Mouse (Mus musculus) embryonic facial prominence, embryonic 13.5 days (tissue): ENCODE results near the gene Asl. TPM values are rescaled to one million over a fixed set of nuclear protein-coding genes. Genes with fewer than 3 reads are reported as not detected.

ENCODE experiments used
- ATAC-seq: fragments of 200-750 bp; cut with Nextera tagmentation; 2 replicates; pipeline ENCODE4 v1.8.0; 2017; ENCODE audit warnings: low read depth; ENCODE audit not compliant: insufficient number of reproducible peaks, insufficient read depth, low FRiP score, low TSS enrichment
- H3K27ac ChIP-seq: fragments of 300-500 bp; sonication (generic); 2 replicates; pipeline ENCODE4 v1.5.1; 2015; ENCODE audit warnings: moderate library complexity, mild to moderate bottlenecking, inconsistent platforms
- H3K27me3 ChIP-seq: fragments of 300-500 bp; sonication (generic); 2 replicates; pipeline ENCODE4 v1.6.1; 2015; ENCODE audit warnings: mild to moderate bottlenecking, inconsistent platforms
- H3K36me3 ChIP-seq: fragments of 300-500 bp; sonication (generic); 2 replicates; pipeline ENCODE4 v1.6.1; 2015; ENCODE audit warnings: mild to moderate bottlenecking, inconsistent platforms
- H3K4me1 ChIP-seq: fragments of 300-500 bp; sonication (generic); 2 replicates; pipeline ENCODE4 v1.6.1; 2015; ENCODE audit warnings: inconsistent platforms
- H3K4me2 ChIP-seq: fragments of 300-500 bp; sonication (generic); 2 replicates; pipeline ENCODE4 v1.6.1; 2015; ENCODE audit warnings: moderate library complexity, mild to moderate bottlenecking, inconsistent platforms
- H3K4me3 ChIP-seq: fragments of 300-500 bp; sonication (generic); 2 replicates; pipeline ENCODE4 v1.5.1; 2015; ENCODE audit warnings: mild to moderate bottlenecking, inconsistent platforms
- H3K9ac ChIP-seq: fragments of 300-500 bp; sonication (generic); 2 replicates; pipeline ENCODE4 v1.6.1; 2015; ENCODE audit warnings: mild to moderate bottlenecking, inconsistent platforms
- H3K9me3 ChIP-seq: fragments of 300-500 bp; sonication (generic); 2 replicates; pipeline ENCODE4 v1.6.1; 2016; ENCODE audit warnings: inconsistent platforms
- WGBS: fragments of 180-500 bp; shearing (Covaris S2); methylation state at CpG from one replicate; pipeline ENCODE4 v1.1.7; 2015; ENCODE audit warnings: mixed read lengths; 5-methylcytosine and 5-hydroxymethylcytosine counted together
- polyA plus RNA-seq: library from polyadenylated mRNA; unstranded; fragments of >200 nt; fragmentation: Nextera tagmentation; extraction: Ambion mirVana; gene quantifications from 2 replicates; pipeline ENCODE4 v1.2.1, GENCODE M21; 2015

Gene Asl
- polyA plus RNA-seq: 21.8 and 24.8 TPM in 2 replicates

GRCm38 (mm10) chr5:130029142-130029897 is at the start of gene Asl, which contains the start of gene Crcp:
TSS of gene Asl (minus strand) at chr5:130029247.
TSS of gene Crcp (plus strand) at chr5:130029290.
- no peaks in the 10 kb centered on the region for H3K36me3 ChIP-seq
- peaks cover 14% of the 10 kb centered on the region; the same call in 1 of the 2 replicates for H3K4me1 ChIP-seq
- 2% methylated on average over 51 of the region's 51 CpGs for WGBS
- ATAC-seq: peak; percentile 70; the same call in 1 of the 2 replicates
- H3K9ac ChIP-seq: peak within 1 kb of the TSS; percentile 84
- H3K4me3 ChIP-seq: peak within 1 kb of the TSS; percentile 70
- no peaks in the 10 kb centered on the region for H3K27me3 ChIP-seq
- no peaks in the 10 kb centered on the region for H3K9me3 ChIP-seq
- H3K27ac ChIP-seq: peak within 1 kb of the TSS; percentile 95
- peak within 1 kb of the TSS; percentile 77 for H3K4me2 ChIP-seq

GRCm38 (mm10) chr5:130078834-130079156 is 49.7 kb upstream of the Asl start:
- peaks cover 8% of the 10 kb centered on the region for H3K36me3 ChIP-seq
- WGBS: 43% methylated on average over 6 of the region's 6 CpGs
- 0 out of 2 replicates have a peak, but pooled peaks cover 6% of the 10 kb centered on the region for H3K27me3 ChIP-seq
- peak overlapping the region; percentile 71 for H3K4me3 ChIP-seq
- peak overlapping the region; percentile 28; the same call in 1 of the 2 replicates for H3K27ac ChIP-seq
- peaks cover 3% of the 10 kb centered on the region; the same call in 1 of the 2 replicates for H3K9me3 ChIP-seq
- H3K4me2 ChIP-seq: peak overlapping the region; percentile 77
- H3K9ac ChIP-seq: peak overlapping the region; percentile 89
- H3K4me1 ChIP-seq: peaks cover 20% of the 10 kb centered on the region
- ATAC-seq: no peak

- Histone ChIP-seq H3K4me3 (no peak overlapping the region), H3K4me2 (no peak overlapping the region), H3K9ac (no peak overlapping the region), H3K27me3 (0 out of 2 replicates have a peak, but pooled peaks cover 6% of the 10 kb centered on the region), H3K36me3 (peaks cover 8% of the 10 kb centered on the region), H3K4me1 (peaks cover 14% of the 10 kb centered on the region), H3K27ac (no peak overlapping the region), H3K9me3 (peaks cover 3% of the 10 kb centered on the region; the same call in 1 of the 2 replicates)
- no peak for ATAC-seq
- WGBS: 71% methylated on average over 9 of the region's 9 CpGs
Measured at GRCm38 (mm10) chr5:130078096-130078833, 49.2 kb upstream of the Asl start.

- ATAC-seq: no peak
- H3K9me3 ChIP-seq: peaks cover 2% of the 10 kb centered on the region; the same call in 1 of the 2 replicates
- H3K9ac ChIP-seq: no peak overlapping the region
- H3K4me3 ChIP-seq: no peak overlapping the region
- peaks cover 2% of the 10 kb centered on the region for H3K36me3 ChIP-seq
- no peak overlapping the region for H3K27ac ChIP-seq
- H3K4me1 ChIP-seq: peaks cover 13% of the 10 kb centered on the region
- WGBS: 51% methylated on average over 6 of the region's 6 CpGs
- H3K4me2 ChIP-seq: no peak overlapping the region
- H3K27me3 ChIP-seq: 0 out of 2 replicates have a peak, but pooled peaks cover 6% of the 10 kb centered on the region
Measured at GRCm38 (mm10) chr5:130076396-130076795, 47.3 kb upstream of the Asl start.

- Histone ChIP-seq H3K4me2 (no peak overlapping the region), H3K4me1 (no peaks in the 10 kb centered on the region), H3K27me3 (0 out of 2 replicates have a peak, but pooled peaks cover 6% of the 10 kb centered on the region), H3K27ac (no peak overlapping the region), H3K36me3 (no peaks in the 10 kb centered on the region), H3K4me3 (no peak overlapping the region), H3K9ac (no peak overlapping the region), H3K9me3 (no peaks in the 10 kb centered on the region)
- no peak for ATAC-seq
- WGBS: 66% methylated on average over 6 of the region's 6 CpGs
Measured at GRCm38 (mm10) chr5:130074491-130074890, 45.4 kb upstream of the Asl start.

- H3K9me3 ChIP-seq: no peaks in the 10 kb centered on the region
- WGBS: 87% methylated on average over 6 of the region's 6 CpGs
- H3K27ac ChIP-seq: no peak within 1 kb of the TSS
- no peaks in the 10 kb centered on the region for H3K36me3 ChIP-seq
- H3K27me3 ChIP-seq: 0 out of 2 replicates have a peak, but pooled peaks cover 6% of the 10 kb centered on the region
- H3K4me1 ChIP-seq: no peaks in the 10 kb centered on the region
- no peak within 1 kb of the TSS for H3K4me2 ChIP-seq
- no peak for ATAC-seq
- no peak within 1 kb of the TSS for H3K9ac ChIP-seq
- H3K4me3 ChIP-seq: no peak within 1 kb of the TSS
Measured at GRCm38 (mm10) chr5:130073026-130073425, 44.0 kb upstream of the Asl start, which contains the start of gene Tpst1. TSS of gene Tpst1 (plus strand) at chr5:130073326.

- Histone ChIP-seq H3K9me3 (no peaks in the 10 kb centered on the region), H3K4me1 (no peaks in the 10 kb centered on the region), H3K36me3 (no peaks in the 10 kb centered on the region), H3K27me3 (no peaks in the 10 kb centered on the region), H3K9ac (no peak overlapping the region), H3K4me2 (no peak overlapping the region), H3K4me3 (no peak overlapping the region), H3K27ac (no peak overlapping the region)
- ATAC-seq: no peak
- 62% methylated on average over 3 of the region's 3 CpGs for WGBS
Measured at GRCm38 (mm10) chr5:130067841-130068264, 38.8 kb upstream of the Asl start.

- 97% methylated on average over 1 of the region's 1 CpGs for whole genome bisulfite sequencing
- no peaks in the 10 kb centered on the region for H3K27me3 ChIP-seq
- H3K4me2 ChIP-seq: no peak overlapping the region
- H3K36me3 ChIP-seq: peaks cover 15% of the 10 kb centered on the region
- H3K9me3 ChIP-seq: no peaks in the 10 kb centered on the region
- no peak for ATAC-seq
- H3K9ac ChIP-seq: no peak overlapping the region
- no peaks in the 10 kb centered on the region for H3K4me1 ChIP-seq
- H3K4me3 ChIP-seq: no peak overlapping the region
- no peak overlapping the region for H3K27ac ChIP-seq
Measured at GRCm38 (mm10) chr5:130065579-130065978, 36.5 kb upstream of the Asl start.

GRCm38 (mm10) chr5:130063760-130064159 is 34.7 kb upstream of the Asl start:
- Histone ChIP-seq H3K9ac (no peak overlapping the region), H3K27me3 (no peaks in the 10 kb centered on the region), H3K4me1 (no peaks in the 10 kb centered on the region), H3K4me2 (no peak overlapping the region), H3K9me3 (no peaks in the 10 kb centered on the region), H3K27ac (no peak overlapping the region), H3K4me3 (no peak overlapping the region), H3K36me3 (peaks cover 28% of the 10 kb centered on the region)
- ATAC-seq: no peak
- 93% methylated on average over 2 of the region's 2 CpGs for WGBS

GRCm38 (mm10) chr5:130062096-130062495 is 33.0 kb upstream of the Asl start:
- H3K4me3 ChIP-seq: no peak overlapping the region
- no peak overlapping the region for H3K9ac ChIP-seq
- no peaks in the 10 kb centered on the region for H3K27me3 ChIP-seq
- ATAC-seq: no peak
- no peaks in the 10 kb centered on the region for H3K9me3 ChIP-seq
- H3K27ac ChIP-seq: peak overlapping the region; percentile 8; the same call in 1 of the 2 replicates
- H3K4me1 ChIP-seq: no peaks in the 10 kb centered on the region
- 81% methylated on average over 2 of the region's 2 CpGs for WGBS
- peaks cover 34% of the 10 kb centered on the region for H3K36me3 ChIP-seq
- no peak overlapping the region for H3K4me2 ChIP-seq

- no peak overlapping the region for H3K27ac ChIP-seq
- H3K9ac ChIP-seq: no peak overlapping the region
- no peak for ATAC-seq
- H3K4me1 ChIP-seq: no peaks in the 10 kb centered on the region
- H3K36me3 ChIP-seq: peaks cover 38% of the 10 kb centered on the region
- no peak overlapping the region for H3K4me2 ChIP-seq
- WGBS: 94% methylated on average over 4 of the region's 4 CpGs
- H3K9me3 ChIP-seq: no peaks in the 10 kb centered on the region
- no peaks in the 10 kb centered on the region for H3K27me3 ChIP-seq
- H3K4me3 ChIP-seq: no peak overlapping the region
Measured at GRCm38 (mm10) chr5:130060329-130060665, 31.2 kb upstream of the Asl start.
